Mouse (Mus musculus) cerebellum, adult 2 months (tissue): ENCODE results near the gene Kctd7.

Source experiments
- CTCF ChIP-seq: fragments of 200-500 bp; IDR thresholded peaks from 2 replicates; pipeline ENCODE4 v1.5.1; 2011; ENCODE audit warnings: low read depth, mild to moderate bottlenecking, control low read depth, low read length, moderate library complexity, borderline replicate concordance; ENCODE audit not compliant: insufficient read depth
- POLR2A ChIP-seq: fragments of 200-500 bp; IDR thresholded peaks from 2 replicates; pipeline ENCODE4 v1.6.1; 2011; ENCODE audit warnings: low read length, control low read depth, borderline replicate concordance; ENCODE audit not compliant: insufficient read depth

DNA sequence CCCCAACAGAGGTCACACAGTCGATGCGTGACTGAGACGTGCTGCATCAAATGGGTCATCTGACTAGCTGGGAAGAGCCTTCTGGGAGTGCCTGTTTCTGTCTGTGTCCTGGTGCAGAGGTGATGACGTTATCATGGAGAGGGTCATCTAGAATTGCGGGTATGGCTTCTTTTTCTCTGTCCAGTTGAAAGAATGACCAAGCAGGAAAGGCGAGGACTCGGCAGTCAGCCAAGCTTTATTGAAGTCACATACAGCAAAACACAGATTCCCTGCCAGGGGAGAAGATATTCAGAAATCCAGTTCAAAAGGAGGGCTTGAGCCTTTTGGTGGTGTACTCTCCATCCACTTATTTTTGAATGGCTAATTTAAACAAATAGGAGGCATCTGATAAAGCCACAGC, 1.6 kb upstream of the Kctd7 start:
- TF ChIP-seq CTCF = no peak
- no peak for TF ChIP-seq POLR2A
